Mouse (Mus musculus): Measurements from ENCODE around the gene Plekhm3. TPM values are rescaled to one million over a fixed set of nuclear protein-coding genes. Genes with fewer than 3 reads are reported as not detected.

Plekhm3 gene
- polyA plus RNA-seq, 1 experiment from 2014 or later: 9.4 TPM

DNA sequence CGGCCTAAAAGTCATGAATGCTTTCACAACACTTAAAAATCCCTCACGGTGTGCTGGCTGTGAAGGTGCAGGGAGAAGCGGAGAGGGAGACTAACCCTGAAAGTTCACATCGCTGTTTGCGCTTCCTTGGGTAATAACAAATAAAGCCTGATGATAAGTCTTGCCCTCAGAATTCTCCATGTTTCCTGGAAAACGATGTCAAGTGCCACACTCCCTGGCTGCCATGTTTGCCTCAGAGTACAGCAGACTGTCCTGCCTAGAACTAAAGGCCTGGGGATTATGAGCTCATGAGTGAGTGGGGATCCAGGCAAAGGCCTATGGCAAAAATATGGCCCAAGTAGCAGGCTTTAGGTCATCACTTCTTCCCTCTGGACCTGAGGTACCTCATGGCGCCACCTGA, 17.7 kb downstream of the Plekhm3 start:
- 91% methylated on average over 7 of the region's 7 CpGs for WGBS
- no peaks in the 10 kb centered on the region; the same call in 1 of the 2 replicates for H3K9me3 ChIP-seq (ENCODE audit: control insufficient read depth, low read length)
- H3K36me3 ChIP-seq (ENCODE audit: control insufficient read depth, insufficient read depth, low read length): peaks cover 7% of the 10 kb centered on the region; the same call in 1 of the 2 replicates
- H3K27ac ChIP-seq (ENCODE audit: low read depth, low read length): no peak overlapping the region
- no peaks in the 10 kb centered on the region for H3K27me3 ChIP-seq (replicated peaks; ENCODE audit: control insufficient read depth, insufficient read depth, low read length)
- no peak overlapping the region for H3K4me3 ChIP-seq (ENCODE audit: low read length)
- no peak for ATAC-seq
- H3K4me2 ChIP-seq (ENCODE audit: low read length): no peak overlapping the region
- H3K9ac ChIP-seq (ENCODE audit: low read depth, low read length): no peak overlapping the region
- no peaks in the 10 kb centered on the region for H3K4me1 ChIP-seq (ENCODE audit: control insufficient read depth, insufficient read depth, low read depth, low read length)

DNA sequence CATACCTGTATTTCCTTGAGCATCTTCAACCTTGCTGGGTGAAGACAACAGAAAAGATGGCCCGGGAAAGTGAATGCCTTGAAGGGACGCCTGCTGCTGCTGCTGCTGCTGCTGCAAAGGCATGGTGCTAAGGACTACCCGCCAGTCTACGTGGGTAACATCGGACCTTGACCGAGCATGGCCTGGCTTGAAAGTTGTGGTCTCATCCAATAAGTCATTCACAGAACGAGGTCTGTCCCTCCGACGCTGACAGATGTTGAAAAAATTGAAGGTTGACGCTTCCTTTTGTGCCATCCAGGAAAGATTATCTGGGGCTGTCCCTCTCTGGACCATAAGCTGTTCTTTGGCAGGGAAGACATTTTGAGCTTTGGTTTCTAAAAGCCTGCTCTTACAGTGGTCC, 18.9 kb downstream of the Plekhm3 start:
- no peak overlapping the region for H3K27ac ChIP-seq (ENCODE audit: low read depth, low read length)
- H3K4me3 ChIP-seq (ENCODE audit: low read length): no peak overlapping the region
- WGBS: 92% methylated on average over 10 of the region's 10 CpGs
- no peak overlapping the region for H3K9ac ChIP-seq (ENCODE audit: low read depth, low read length)
- H3K36me3 ChIP-seq (ENCODE audit: control insufficient read depth, insufficient read depth, low read length): peaks cover 7% of the 10 kb centered on the region; the same call in 1 of the 2 replicates
- ATAC-seq: no peak
- no peaks in the 10 kb centered on the region for H3K9me3 ChIP-seq (ENCODE audit: control insufficient read depth, low read length)
- H3K27me3 ChIP-seq (replicated peaks; ENCODE audit: control insufficient read depth, insufficient read depth, low read length): no peaks in the 10 kb centered on the region
- no peaks in the 10 kb centered on the region for H3K4me1 ChIP-seq (ENCODE audit: control insufficient read depth, insufficient read depth, low read depth, low read length)
- H3K4me2 ChIP-seq (ENCODE audit: low read length): no peak overlapping the region

DNA sequence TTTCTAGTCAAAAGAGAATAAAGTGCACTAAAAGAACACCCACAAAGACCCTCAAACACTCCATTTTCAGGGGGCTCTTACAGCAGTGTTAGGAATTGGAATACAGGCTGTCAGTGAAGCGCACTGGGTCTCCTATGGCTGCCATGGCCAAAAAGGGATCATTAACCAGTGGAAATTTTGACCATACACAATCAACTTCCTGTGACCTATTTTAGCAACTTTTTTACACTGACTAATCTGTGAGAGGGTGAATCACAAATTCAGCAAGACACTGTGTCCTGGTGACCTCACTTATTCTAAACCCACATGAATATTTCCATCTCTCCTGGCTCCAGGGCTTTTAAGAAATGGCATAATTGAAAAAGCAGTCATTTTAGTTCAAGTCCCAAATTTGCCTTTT, 23.7 kb downstream of the Plekhm3 start:
- H3K9me3 ChIP-seq (ENCODE audit: control insufficient read depth, low read length): no peaks in the 10 kb centered on the region
- ATAC-seq: no peak
- H3K27me3 ChIP-seq (replicated peaks; ENCODE audit: control insufficient read depth, insufficient read depth, low read length): no peaks in the 10 kb centered on the region
- peaks cover 5% of the 10 kb centered on the region; the same call in 1 of the 2 replicates for H3K36me3 ChIP-seq (ENCODE audit: control insufficient read depth, insufficient read depth, low read length)
- no peak overlapping the region for H3K27ac ChIP-seq (ENCODE audit: low read depth, low read length)
- no peak overlapping the region for H3K9ac ChIP-seq (ENCODE audit: low read depth, low read length)
- no peak overlapping the region for H3K4me2 ChIP-seq (ENCODE audit: low read length)
- no peak overlapping the region for H3K4me3 ChIP-seq (ENCODE audit: low read length)
- WGBS: 96% methylated on average over 1 of the region's 1 CpGs
- no peaks in the 10 kb centered on the region for H3K4me1 ChIP-seq (ENCODE audit: control insufficient read depth, insufficient read depth, low read depth, low read length)

- H3K9me3 ChIP-seq (ENCODE audit: control insufficient read depth, low read length): no peaks in the 10 kb centered on the region
- no peak overlapping the region for H3K27ac ChIP-seq (ENCODE audit: low read depth, low read length)
- WGBS: 81% methylated on average over 6 of the region's 6 CpGs
- no peak overlapping the region for H3K4me2 ChIP-seq (ENCODE audit: low read length)
- no peaks in the 10 kb centered on the region for H3K4me1 ChIP-seq (ENCODE audit: control insufficient read depth, insufficient read depth, low read depth, low read length)
- ATAC-seq: no peak
- no peaks in the 10 kb centered on the region for H3K27me3 ChIP-seq (replicated peaks; ENCODE audit: control insufficient read depth, insufficient read depth, low read length)
- H3K9ac ChIP-seq (ENCODE audit: low read depth, low read length): no peak overlapping the region
- no peak overlapping the region for H3K4me3 ChIP-seq (ENCODE audit: low read length)
- no peaks in the 10 kb centered on the region for H3K36me3 ChIP-seq (ENCODE audit: control insufficient read depth, insufficient read depth, low read length)
These were observed 26.5 kb downstream of the Plekhm3 start for GRCm38 (mm10) chr1:64930124-64930523.

DNA sequence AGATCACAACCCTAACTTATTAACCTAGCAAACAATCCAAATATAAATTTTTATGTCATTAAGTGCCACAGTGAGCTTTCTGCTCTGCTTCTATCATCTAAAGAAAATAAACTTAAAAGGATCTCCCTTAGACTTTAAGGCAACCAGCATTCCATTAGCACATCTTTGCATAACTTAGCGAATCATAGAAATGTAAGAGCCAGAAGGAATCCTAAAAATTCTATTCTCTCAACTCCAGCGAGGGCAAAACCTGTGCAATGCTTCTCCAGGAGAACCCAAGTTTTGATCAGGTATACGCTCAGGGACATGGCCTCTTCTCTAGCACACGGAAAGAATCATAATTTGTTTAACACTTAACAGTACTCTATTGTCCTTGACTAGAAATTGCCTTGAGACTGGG, 27.0 kb downstream of the Plekhm3 start:
- ATAC-seq: no peak
- Histone ChIP-seq H3K27ac (ENCODE audit: low read depth, low read length) (no peak overlapping the region), H3K9ac (ENCODE audit: low read depth, low read length) (no peak overlapping the region), H3K4me2 (ENCODE audit: low read length) (no peak overlapping the region), H3K36me3 (ENCODE audit: control insufficient read depth, insufficient read depth, low read length) (no peaks in the 10 kb centered on the region), H3K4me3 (ENCODE audit: low read length) (no peak overlapping the region), H3K27me3 (replicated peaks; ENCODE audit: control insufficient read depth, insufficient read depth, low read length) (no peaks in the 10 kb centered on the region), H3K4me1 (ENCODE audit: control insufficient read depth, insufficient read depth, low read depth, low read length) (no peaks in the 10 kb centered on the region), H3K9me3 (ENCODE audit: control insufficient read depth, low read length) (no peaks in the 10 kb centered on the region)
- 93% methylated on average over 4 of the region's 4 CpGs for WGBS

- Histone ChIP-seq H3K9ac (ENCODE audit: low read depth, low read length) (no peak overlapping the region), H3K4me2 (ENCODE audit: low read length) (no peak overlapping the region), H3K27ac (ENCODE audit: low read depth, low read length) (no peak overlapping the region), H3K36me3 (ENCODE audit: control insufficient read depth, insufficient read depth, low read length) (no peaks in the 10 kb centered on the region), H3K27me3 (replicated peaks; ENCODE audit: control insufficient read depth, insufficient read depth, low read length) (no peaks in the 10 kb centered on the region), H3K4me1 (ENCODE audit: control insufficient read depth, insufficient read depth, low read depth, low read length) (peaks cover 3% of the 10 kb centered on the region; the same call in 1 of the 2 replicates), H3K9me3 (ENCODE audit: control insufficient read depth, low read length) (no peaks in the 10 kb centered on the region), H3K4me3 (ENCODE audit: low read length) (no peak overlapping the region)
- ATAC-seq: no peak
- 94% methylated on average over 3 of the region's 3 CpGs for WGBS
These were observed 28.1 kb downstream of the Plekhm3 start for GRCm38 (mm10) chr1:64928542-64928941.

GRCm38 (mm10) chr1:64927437-64928274, 29.0 kb downstream of the Plekhm3 start:
- Histone ChIP-seq H3K9me3 (ENCODE audit: control insufficient read depth, low read length) (no peaks in the 10 kb centered on the region), H3K27me3 (replicated peaks; ENCODE audit: control insufficient read depth, insufficient read depth, low read length) (no peaks in the 10 kb centered on the region), H3K4me3 (ENCODE audit: low read length) (no peak overlapping the region), H3K36me3 (ENCODE audit: control insufficient read depth, insufficient read depth, low read length) (no peaks in the 10 kb centered on the region), H3K27ac (ENCODE audit: low read depth, low read length) (no peak overlapping the region), H3K9ac (ENCODE audit: low read depth, low read length) (no peak overlapping the region), H3K4me2 (ENCODE audit: low read length) (no peak overlapping the region), H3K4me1 (ENCODE audit: control insufficient read depth, insufficient read depth, low read depth, low read length) (peaks cover 3% of the 10 kb centered on the region; the same call in 1 of the 2 replicates)
- WGBS: 92% methylated on average over 15 of the region's 15 CpGs
- ATAC-seq: no peak

DNA sequence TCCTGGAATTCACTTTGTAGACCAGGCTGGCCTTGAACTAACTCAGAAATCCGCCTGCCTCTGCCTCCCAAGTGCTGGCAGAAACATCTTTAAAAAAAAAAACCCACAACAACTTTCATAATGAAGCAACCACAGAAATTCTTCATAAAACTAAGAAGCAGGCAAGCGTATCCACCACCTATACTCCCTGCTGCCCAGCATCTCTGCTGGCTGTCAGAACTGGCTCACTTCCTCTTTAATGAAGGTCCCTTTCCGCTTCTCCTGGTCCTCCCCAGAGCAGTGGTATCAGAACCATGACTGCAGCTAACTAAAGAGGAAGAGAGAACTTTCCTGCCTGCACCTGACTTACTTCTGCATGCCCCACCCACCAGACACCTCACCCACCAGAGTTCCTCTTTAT, 31.0 kb downstream of the Plekhm3 start:
- no peak for ATAC-seq
- H3K4me3 ChIP-seq (ENCODE audit: low read length): no peak overlapping the region
- WGBS: 89% methylated on average over 3 of the region's 3 CpGs

GRCm38 (mm10) chr1:64924283-64924682, 32.3 kb downstream of the Plekhm3 start:
- Histone ChIP-seq H3K4me3 (ENCODE audit: low read length) (no peak overlapping the region), H3K4me1 (ENCODE audit: control insufficient read depth, insufficient read depth, low read depth, low read length) (peaks cover 3% of the 10 kb centered on the region; the same call in 1 of the 2 replicates), H3K9ac (ENCODE audit: low read depth, low read length) (no peak overlapping the region), H3K27ac (ENCODE audit: low read depth, low read length) (no peak overlapping the region), H3K4me2 (ENCODE audit: low read length) (no peak overlapping the region), H3K27me3 (replicated peaks; ENCODE audit: control insufficient read depth, insufficient read depth, low read length) (0 out of 2 replicates have a peak, but pooled peaks cover 3% of the 10 kb centered on the region), H3K36me3 (ENCODE audit: control insufficient read depth, insufficient read depth, low read length) (no peaks in the 10 kb centered on the region; the same call in 1 of the 2 replicates), H3K9me3 (ENCODE audit: control insufficient read depth, low read length) (no peaks in the 10 kb centered on the region)
- 46% methylated on average over 12 of the region's 12 CpGs for WGBS
- ATAC-seq: no peak

More for the DNA sequence above, 31.0 kb downstream of the Plekhm3 start:
- Histone ChIP-seq H3K27ac (ENCODE audit: low read depth, low read length) (no peak overlapping the region), H3K9ac (ENCODE audit: low read depth, low read length) (no peak overlapping the region), H3K4me2 (ENCODE audit: low read length) (no peak overlapping the region), H3K27me3 (replicated peaks; ENCODE audit: control insufficient read depth, insufficient read depth, low read length) (no peaks in the 10 kb centered on the region), H3K36me3 (ENCODE audit: control insufficient read depth, insufficient read depth, low read length) (no peaks in the 10 kb centered on the region; the same call in 1 of the 2 replicates), H3K9me3 (ENCODE audit: control insufficient read depth, low read length) (no peaks in the 10 kb centered on the region), H3K4me1 (ENCODE audit: control insufficient read depth, insufficient read depth, low read depth, low read length) (peaks cover 3% of the 10 kb centered on the region; the same call in 1 of the 2 replicates)

Data from hindbrain, embryonic 16.5 days (tissue).